Mouse (Mus musculus) erythroblast, embryonic 14.5 days (primary cell): ENCODE measurements around the gene Ppp1r10. TPM values are rescaled to one million over a fixed set of nuclear protein-coding genes. Genes with fewer than 3 reads are reported as not detected.
"Not testable (repeated sequence)": the region's sequence is repeated elsewhere in the genome, so short reads cannot be mapped to it uniquely, and the experiment has no call there.

Experiments
- H3K27me3 ChIP-seq: 2 replicates; pipeline ENCODE4 v1.6.1; 2012; ENCODE audit warnings: inconsistent platforms; ENCODE audit not compliant: control insufficient read depth
- H3K36me3 ChIP-seq: 2 replicates; pipeline ENCODE4 v1.6.1; 2012; ENCODE audit warnings: mild to moderate bottlenecking, inconsistent platforms; ENCODE audit not compliant: control insufficient read depth
- H3K4me1 ChIP-seq: 2 replicates; pipeline ENCODE4 v1.6.1; 2012; ENCODE audit warnings: inconsistent platforms; ENCODE audit not compliant: control insufficient read depth
- H3K4me3 ChIP-seq: replicated peaks from 2 replicates; pipeline ENCODE3; 2012; ENCODE audit warnings: moderate library complexity, mild to moderate bottlenecking, inconsistent platforms
- H3K9me3 ChIP-seq: 2 replicates; pipeline ENCODE4 v1.6.1; 2012; ENCODE audit warnings: low read length, inconsistent platforms, mixed read lengths; ENCODE audit not compliant: control insufficient read depth
- GATA1 ChIP-seq: IDR thresholded peaks from 2 replicates; pipeline ENCODE4 v1.6.1; 2012; ENCODE audit warnings: low read length, inconsistent platforms, mixed read lengths
- TAL1 ChIP-seq: IDR thresholded peaks from 3 replicates; pipeline ENCODE4 v1.6.1; 2012; ENCODE audit warnings: low read length, inconsistent platforms, mixed read lengths
- polyA plus RNA-seq: library from polyadenylated mRNA; stranded (reverse); fragments of >175 nt; gene quantifications from 2 replicates; pipeline ENCODE4 v1.2.3, GENCODE M21; 2012

Gene Ppp1r10
- polyA plus RNA-seq, 1 experiment = 6.3 TPM

GRCm38 (mm10) chr17:35937700-35938348, 21.6 kb downstream of the Ppp1r10 start:
- TF ChIP-seq TAL1 (no peak), GATA1 (no peak)
- H3K36me3 ChIP-seq = no peaks in the 10 kb centered on the region
- H3K4me1 ChIP-seq = no peaks in the 10 kb centered on the region
- H3K27me3 ChIP-seq = no peaks in the 10 kb centered on the region
- peaks cover 2% of the 10 kb centered on the region; the same call in 1 of the 2 replicates for H3K9me3 ChIP-seq
- H3K4me3 ChIP-seq = no peak overlapping the region

- Histone ChIP-seq H3K36me3 (no peaks in the 10 kb centered on the region), H3K27me3 (no peaks in the 10 kb centered on the region), H3K9me3 (peaks cover 2% of the 10 kb centered on the region; the same call in 1 of the 2 replicates), H3K4me3 (no peak overlapping the region), H3K4me1 (no peaks in the 10 kb centered on the region)
- TF ChIP-seq TAL1 = no peak
- TF ChIP-seq GATA1 = no peak
These were observed 22.9 kb downstream of the Ppp1r10 start for GRCm38 (mm10) chr17:35939108-35939507.

GRCm38 (mm10) chr17:35939941-35940340, 23.7 kb downstream of the Ppp1r10 start:
- no peak overlapping the region for H3K4me3 ChIP-seq
- H3K9me3 ChIP-seq = peaks cover 2% of the 10 kb centered on the region; the same call in 1 of the 2 replicates
- no peaks in the 10 kb centered on the region for H3K27me3 ChIP-seq
- no peaks in the 10 kb centered on the region for H3K4me1 ChIP-seq
- H3K36me3 ChIP-seq = no peaks in the 10 kb centered on the region
- no peak for TF ChIP-seq GATA1
- TF ChIP-seq TAL1 = no peak

- not testable (repeated sequence) for H3K4me3 ChIP-seq, H3K9me3 ChIP-seq, H3K4me1 ChIP-seq, H3K27me3 ChIP-seq
- H3K36me3 ChIP-seq = peaks cover 17% of the 10 kb centered on the region
These were observed 34.7 kb downstream of the Ppp1r10 start for GRCm38 (mm10) chr17:35950946-35951345.

GRCm38 (mm10) chr17:35952559-35952958, 36.3 kb downstream of the Ppp1r10 start:
- not testable (repeated sequence) for H3K9me3 ChIP-seq, H3K4me3 ChIP-seq, H3K27me3 ChIP-seq, H3K4me1 ChIP-seq
- peaks cover 34% of the 10 kb centered on the region for H3K36me3 ChIP-seq

- Histone ChIP-seq H3K4me1 (no peaks in the 10 kb centered on the region), H3K4me3 (no peak overlapping the region), H3K9me3 (no peaks in the 10 kb centered on the region), H3K36me3 (peaks cover 55% of the 10 kb centered on the region), H3K27me3 (no peaks in the 10 kb centered on the region)
- TF ChIP-seq TAL1 = no peak
- no peak for TF ChIP-seq GATA1
These were observed 38.4 kb downstream of the Ppp1r10 start for GRCm38 (mm10) chr17:35954665-35955064.

GRCm38 (mm10) chr17:35958533-35959223, 42.4 kb downstream of the Ppp1r10 start:
- peaks cover 4% of the 10 kb centered on the region for H3K4me1 ChIP-seq
- no peak overlapping the region for H3K4me3 ChIP-seq
- no peaks in the 10 kb centered on the region for H3K27me3 ChIP-seq
- no peaks in the 10 kb centered on the region for H3K9me3 ChIP-seq
- peaks cover 88% of the 10 kb centered on the region for H3K36me3 ChIP-seq
- TF ChIP-seq TAL1 (no peak), GATA1 (no peak)

GRCm38 (mm10) chr17:35963279-35963678, 47.0 kb downstream of the Ppp1r10 start:
- H3K9me3 ChIP-seq = no peaks in the 10 kb centered on the region
- H3K36me3 ChIP-seq = peaks cover 93% of the 10 kb centered on the region
- peaks cover 27% of the 10 kb centered on the region for H3K4me1 ChIP-seq
- H3K27me3 ChIP-seq = no peaks in the 10 kb centered on the region
- H3K4me3 ChIP-seq = no peak overlapping the region
- TF ChIP-seq GATA1 (no peak), TAL1 (no peak)

- Histone ChIP-seq H3K4me3 (no peak overlapping the region), H3K36me3 (peaks cover 52% of the 10 kb centered on the region), H3K4me1 (peaks cover 53% of the 10 kb centered on the region), H3K9me3 (no peaks in the 10 kb centered on the region), H3K27me3 (no peaks in the 10 kb centered on the region)
- TF ChIP-seq TAL1 (no peak), GATA1 (no peak)
These were observed 51.4 kb downstream of the Ppp1r10 start for GRCm38 (mm10) chr17:35967621-35968020.
